Comparison of ENCODE assay signal across 8 mouse cellular contexts in genomic region chr2:6405059-6406033, GRCm38 (mm10).
DNase-seq lines count a peak whose midpoint lies in the region; ATAC-seq and TF ChIP-seq lines count a peak whose summit lies in the region.

No protein-coding gene starts in this region.

- no peak overlapping the region for H3K9ac ChIP-seq in heart, embryonic 14.5 days (ENCODE audit: low read length)
- H3K9ac ChIP-seq in liver, embryonic 11.5 days (ENCODE audit: low read depth, low read length), result no peak overlapping the region
- H3K9ac ChIP-seq in stomach, embryonic 15.5 days, result no peak overlapping the region

- H3K4me1 ChIP-seq in heart, embryonic 14.5 days (ENCODE audit: control insufficient read depth in 2 of 2, insufficient read depth in 2 of 2, low read length in 2 of 2), result peaks cover 7 to 13% of the 10 kb centered on the region in 2 experiments; a peak in 3 of 4 replicates
- peaks cover 19% of the 10 kb centered on the region for H3K4me1 ChIP-seq in liver, embryonic 11.5 days (replicated peaks; ENCODE audit: control insufficient read depth, insufficient read depth, low read length)
- 0 out of 2 replicates have a peak, but pooled peaks cover 5% of the 10 kb centered on the region for H3K4me1 ChIP-seq in stomach, embryonic 15.5 days

- TF ChIP-seq CTCF in C2C12 (IDR thresholded peaks at IDR 0.05; ENCODE audit: control insufficient read depth, insufficient read depth, insufficient read length), result peak; percentile 76

- no peaks in the 10 kb centered on the region for H3K27me3 ChIP-seq in C2C12 (ENCODE audit: control insufficient read depth, insufficient read depth, insufficient read length)
- no peaks in the 10 kb centered on the region for H3K27me3 ChIP-seq in heart, embryonic 14.5 days (ENCODE audit: control insufficient read depth, insufficient read depth, low read length)
- no peaks in the 10 kb centered on the region for H3K27me3 ChIP-seq in liver, embryonic 11.5 days (replicated peaks; ENCODE audit: control insufficient read depth, insufficient read depth, low read length)
- no peaks in the 10 kb centered on the region for H3K27me3 ChIP-seq in stomach, embryonic 15.5 days (replicated peaks)

- peaks cover 15% of the 10 kb centered on the region for H3K36me3 ChIP-seq in C2C12 (ENCODE audit: control insufficient read depth, insufficient read depth)
- peaks cover 10% of the 10 kb centered on the region; the same call in 1 of the 2 replicates for H3K36me3 ChIP-seq in heart, embryonic 14.5 days (ENCODE audit: control insufficient read depth, insufficient read depth, low read length)
- peaks cover 2% of the 10 kb centered on the region; the same call in 1 of the 2 replicates for H3K36me3 ChIP-seq in liver, embryonic 11.5 days (ENCODE audit: control insufficient read depth, insufficient read depth, low read length)
- no peaks in the 10 kb centered on the region for H3K36me3 ChIP-seq in stomach, embryonic 15.5 days

- H3K27ac ChIP-seq in heart, embryonic 14.5 days (replicated peaks in 1 of 2; ENCODE audit: control insufficient read depth in 1 of 2, insufficient read depth in 1 of 2, low read depth in 2 of 2, low read length in 2 of 2), result no peak overlapping the region
- H3K27ac ChIP-seq in liver, embryonic 11.5 days (ENCODE audit: low read depth, low read length), result no peak overlapping the region
- H3K27ac ChIP-seq in stomach, embryonic 15.5 days, result no peak overlapping the region

- no peak overlapping the region for H3K4me3 ChIP-seq in C2C12 (ENCODE audit: insufficient read depth, poor library complexity, severe bottlenecking)
- no peak overlapping the region for H3K4me3 ChIP-seq in heart, embryonic 14.5 days (ENCODE audit: control insufficient read depth in 1 of 2, insufficient read depth in 1 of 2, low read depth in 1 of 2, low read length in 2 of 2)
- H3K4me3 ChIP-seq in liver, embryonic 11.5 days (ENCODE audit: low read depth, low read length), result no peak overlapping the region
- no peak overlapping the region for H3K4me3 ChIP-seq in stomach, embryonic 15.5 days (replicated peaks)

- no peak overlapping the region for H3ac ChIP-seq in C2C12 (ENCODE audit: control insufficient read depth, insufficient read length, low read depth)

- ATAC-seq in erythroblast, adult 5-6 weeks (replicated peaks; ENCODE audit: low FRiP score, poor library complexity, severe bottlenecking), result peak; percentile 85
- peak; percentile 58 for ATAC-seq in heart, embryonic 14.5 days (ENCODE audit: insufficient number of reproducible peaks, insufficient read depth, low FRiP score, low read depth)
- ATAC-seq in liver, embryonic 11.5 days (replicated peaks; ENCODE audit: low FRiP score), result peak; percentile 69
- ATAC-seq in stomach, embryonic 15.5 days (ENCODE audit: insufficient read depth, low FRiP score, low read depth), result peak; percentile 50; the same call in 1 of the 2 replicates

- WGBS in heart, embryonic 14.5 days, result 34% methylated on average over 10 of the region's 10 CpGs
- WGBS in liver, embryonic 11.5 days, result 50% methylated on average over 10 of the region's 10 CpGs
- 41% methylated on average over 10 of the region's 10 CpGs for WGBS in stomach, embryonic 15.5 days

- peak; percentile 97 for DNase-seq in brain, adult 2 months (ENCODE audit: low read depth, low spot score)
- peak; percentile 89 for DNase-seq in kidney, postnatal 10 days
- DNase-seq in liver, embryonic 11.5 days (ENCODE audit: low spot score), result no peak
- DNase-seq in neural tube, embryonic 10.5 days (ENCODE audit: extremely low spot score, low spot score), result peak; percentile 71

- H3K79me3 ChIP-seq in C2C12 (ENCODE audit: low read depth), result no peaks in the 10 kb centered on the region

- no peaks in the 10 kb centered on the region for H3K79me2 ChIP-seq in C2C12 (ENCODE audit: control insufficient read depth, insufficient read depth)

- H3K4me2 ChIP-seq in heart, embryonic 14.5 days (ENCODE audit: low read length), result no peak overlapping the region
- no peak overlapping the region for H3K4me2 ChIP-seq in liver, embryonic 11.5 days
- no peak overlapping the region for H3K4me2 ChIP-seq in stomach, embryonic 15.5 days

- H3K9me3 ChIP-seq in heart, embryonic 14.5 days (ENCODE audit: control insufficient read depth, low read length), result no peaks in the 10 kb centered on the region
- no peaks in the 10 kb centered on the region for H3K9me3 ChIP-seq in liver, embryonic 11.5 days (ENCODE audit: control insufficient read depth, low read length)
- no peaks in the 10 kb centered on the region for H3K9me3 ChIP-seq in stomach, embryonic 15.5 days

TF ChIP-seq in C2C12, 6 proteins besides CTCF, POLR2A, EP300 and RAD21:
- TF ChIP-seq CEBPB (IDR thresholded peaks at IDR 0.05; ENCODE audit: low read depth) (no peak), MYOG (IDR thresholded peaks at IDR 0.05; ENCODE audit: control insufficient read depth, extremely low read depth, insufficient read length) (no peak), FOSL1 (IDR thresholded peaks at IDR 0.05; ENCODE audit: insufficient read depth, low read length, poor library complexity, severe bottlenecking) (no peak), MYOD1 (IDR thresholded peaks at IDR 0.05; ENCODE audit: control insufficient read depth, insufficient read length, low read depth) (no peak), MAX (IDR thresholded peaks at IDR 0.05) (no peak), USF1 (IDR thresholded peaks at IDR 0.05; ENCODE audit: low read depth) (no peak)
